Mouse (Mus musculus) ES-Bruce4 (cell line): ENCODE measurements at regions not wholly inside any gene's neighbourhood (a gene's known extent, or its start where the extent isn't known, plus 50 kb on each side); places are given as distances from the start of the nearest gene placed in this dataset.

Source experiments
- CTCF ChIP-seq: IDR thresholded peaks from one replicate; pipeline ENCODE4 v1.8.1; 2011; ENCODE audit warnings: low read depth, low read length
- EP300 ChIP-seq: IDR thresholded peaks from 2 replicates; pipeline ENCODE4 v1.6.1; 2011; ENCODE audit warnings: low read depth, low read length; ENCODE audit not compliant: insufficient read depth
- POLR2A ChIP-seq: IDR thresholded peaks from one replicate; pipeline ENCODE4 v1.8.1; 2011; ENCODE audit warnings: low read length; ENCODE audit not compliant: insufficient read depth

GRCm38 (mm10) chr6:50821401-50822235 lies 167.4 kb upstream of the Npvf start:
- no peak for TF ChIP-seq POLR2A
- no peak for TF ChIP-seq CTCF
- no peak for TF ChIP-seq EP300
